Mouse (Mus musculus) mouse trophoblast stem cell (cell line): Measurements from ENCODE around the gene Zdhhc19.

Experiments used
- in situ Hi-C, 2 experiments: fragments of 300-500 bp; cut with MseI, MboI; formaldehyde crosslinking; loops; 2 replicates in 1 of 2; 3 replicates in 1 of 2; pipeline ENCODE4 v1.15.1; 2025

The Zdhhc19 gene

GRCm38 (mm10) chr16:32607562-32608343, 111.7 kb downstream of the Zdhhc19 start:
- in situ Hi-C loops = no loop called here

GRCm38 (mm10) chr16:32608344-32608711, 112.3 kb downstream of the Zdhhc19 start:
- in situ Hi-C loops = no loop called here

- in situ Hi-C loops = no loop called here
These were observed 112.8 kb downstream of the Zdhhc19 start, which contains the start of gene Tfrc for GRCm38 (mm10) chr16:32608712-32609400. TSS of gene Tfrc (plus strand) at chr16:32608920.

GRCm38 (mm10) chr16:32609401-32609779, 113.3 kb downstream of the Zdhhc19 start:
- in situ Hi-C loops = no loop called here

GRCm38 (mm10) chr16:32610460-32611255, 114.6 kb downstream of the Zdhhc19 start:
- in situ Hi-C loops = loop anchor here in 1 of 2 experiments (5.0 kb wide), 1 partner anchor 98 kb away; no protein-coding TSS in a partner anchor
